Mouse (Mus musculus) ES-Bruce4 (cell line): Measurements from ENCODE around the gene Hes5. TPM values are rescaled to one million over a fixed set of nuclear protein-coding genes. Genes with fewer than 3 reads are reported as not detected.
A peak's percentile ranks its signal among the peaks of the same experiment; 100 is the strongest.

Experiments
- H3K27ac ChIP-seq: 2 replicates; pipeline ENCODE4 v1.5.1; 2012; ENCODE audit warnings: low read length, inconsistent platforms; ENCODE audit not compliant: insufficient read depth
- H3K27me3 ChIP-seq: 2 replicates; pipeline ENCODE4 v1.6.1; 2012; ENCODE audit warnings: mild to moderate bottlenecking, low read length, inconsistent platforms; ENCODE audit not compliant: control insufficient read depth, poor library complexity, insufficient read depth, severe bottlenecking
- H3K36me3 ChIP-seq: 2 replicates; pipeline ENCODE4 v1.6.1; 2012; ENCODE audit warnings: inconsistent platforms, mild to moderate bottlenecking, low read length, moderate library complexity; ENCODE audit not compliant: control insufficient read depth, poor library complexity, insufficient read depth, severe bottlenecking
- H3K4me1 ChIP-seq: one replicate; pipeline ENCODE4 v1.8.1; 2011; ENCODE audit warnings: low read length; ENCODE audit not compliant: control insufficient read depth, insufficient read depth
- H3K4me3 ChIP-seq: 2 replicates; pipeline ENCODE4 v1.5.1; 2011; ENCODE audit warnings: low read depth, mild to moderate bottlenecking, low read length
- H3K9ac ChIP-seq: 2 replicates; pipeline ENCODE4 v1.6.1; 2012; ENCODE audit warnings: low read depth, mild to moderate bottlenecking, inconsistent platforms; ENCODE audit not compliant: poor library complexity, severe bottlenecking
- H3K9me3 ChIP-seq: replicated peaks from 2 replicates; pipeline ENCODE4 v1.6.1; 2012; ENCODE audit warnings: mild to moderate bottlenecking, low read length, inconsistent platforms; ENCODE audit not compliant: control insufficient read depth, poor library complexity, insufficient read depth, severe bottlenecking
- CTCF ChIP-seq: IDR thresholded peaks from one replicate; pipeline ENCODE4 v1.8.1; 2011; ENCODE audit warnings: low read depth, low read length
- EP300 ChIP-seq: IDR thresholded peaks from 2 replicates; pipeline ENCODE4 v1.6.1; 2011; ENCODE audit warnings: low read depth, low read length; ENCODE audit not compliant: insufficient read depth
- POLR2A ChIP-seq: IDR thresholded peaks from one replicate; pipeline ENCODE4 v1.8.1; 2011; ENCODE audit warnings: low read length; ENCODE audit not compliant: insufficient read depth
- polyA plus RNA-seq: library from polyadenylated mRNA; stranded (reverse); fragments of >200 nt; gene quantifications from 2 replicates; pipeline ENCODE4 v1.2.4, GENCODE M21; 2011; ENCODE audit warnings: low read depth; ENCODE audit not compliant: missing spikeins, insufficient read depth, insufficient read length

The Hes5 gene
- polyA plus RNA-seq, 1 experiment = not detected

- no peaks in the 10 kb centered on the region for H3K36me3 ChIP-seq
- H3K9ac ChIP-seq = peak overlapping the region; percentile 12; the same call in 1 of the 2 replicates
- peaks cover 6% of the 10 kb centered on the region for H3K4me1 ChIP-seq
- H3K27me3 ChIP-seq = no peaks in the 10 kb centered on the region
- H3K27ac ChIP-seq = no peak overlapping the region
- H3K4me3 ChIP-seq = peak overlapping the region; percentile 29
- H3K9me3 ChIP-seq = no peaks in the 10 kb centered on the region
- no peak for TF ChIP-seq EP300
- TF ChIP-seq POLR2A = no peak
- TF ChIP-seq CTCF = no peak
These were observed 23.0 kb downstream of the Hes5 start for GRCm38 (mm10) chr4:154983767-154984166.

- H3K4me1 ChIP-seq = peaks cover 6% of the 10 kb centered on the region
- TF ChIP-seq CTCF (no peak), EP300 (no peak), POLR2A (no peak)
- H3K9me3 ChIP-seq = no peaks in the 10 kb centered on the region
- H3K27me3 ChIP-seq = no peaks in the 10 kb centered on the region
- no peak overlapping the region for H3K4me3 ChIP-seq
- H3K36me3 ChIP-seq = no peaks in the 10 kb centered on the region
- H3K27ac ChIP-seq = no peak overlapping the region
- H3K9ac ChIP-seq = no peak overlapping the region
These were observed 24.5 kb downstream of the Hes5 start for GRCm38 (mm10) chr4:154985151-154985777.

- no peaks in the 10 kb centered on the region for H3K9me3 ChIP-seq
- no peaks in the 10 kb centered on the region for H3K27me3 ChIP-seq
- peak overlapping the region; percentile 56 for H3K4me3 ChIP-seq
- H3K27ac ChIP-seq = no peak overlapping the region
- no peak overlapping the region for H3K9ac ChIP-seq
- H3K4me1 ChIP-seq = peaks cover 6% of the 10 kb centered on the region
- TF ChIP-seq EP300 (0 out of 2 replicates have a peak, but pooled peaks have one; percentile 28), CTCF (peak; percentile 74), POLR2A (no peak)
- no peaks in the 10 kb centered on the region for H3K36me3 ChIP-seq
These were observed 25.4 kb downstream of the Hes5 start for GRCm38 (mm10) chr4:154986096-154986495.

GRCm38 (mm10) chr4:154986750-154987149, 26.0 kb downstream of the Hes5 start:
- H3K27ac ChIP-seq = no peak overlapping the region

DNA sequence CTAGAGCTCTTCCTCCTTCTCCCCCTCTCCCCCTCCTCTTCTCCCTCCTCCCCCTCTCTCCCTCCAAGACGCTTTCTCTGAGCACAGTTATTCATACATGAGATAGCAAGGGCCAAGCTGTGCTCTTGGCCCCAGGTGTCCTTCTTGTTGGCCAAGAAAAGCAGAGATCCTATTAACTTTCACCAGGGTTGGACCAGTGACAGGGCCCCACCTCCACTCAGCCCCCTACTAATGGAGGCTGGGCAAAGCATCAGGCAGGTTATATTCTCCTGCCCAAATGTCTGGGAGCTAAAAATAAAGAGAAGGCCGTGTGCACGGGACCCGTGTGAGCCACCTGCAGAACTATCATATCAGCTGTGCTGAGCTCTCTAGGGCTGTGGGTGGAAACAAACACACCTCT, 34.2 kb downstream of the Hes5 start:
- H3K36me3 ChIP-seq = no peaks in the 10 kb centered on the region
- H3K9me3 ChIP-seq = no peaks in the 10 kb centered on the region
- TF ChIP-seq CTCF = no peak
- TF ChIP-seq EP300 = no peak
- TF ChIP-seq POLR2A = no peak
- no peak overlapping the region for H3K9ac ChIP-seq
- no peaks in the 10 kb centered on the region for H3K27me3 ChIP-seq
- H3K27ac ChIP-seq = no peak overlapping the region
- no peaks in the 10 kb centered on the region for H3K4me1 ChIP-seq
- no peak overlapping the region for H3K4me3 ChIP-seq

More at GRCm38 (mm10) chr4:154986750-154987149, 26.0 kb downstream of the Hes5 start:
- Histone ChIP-seq H3K27me3 (no peaks in the 10 kb centered on the region), H3K4me3 (no peak overlapping the region), H3K36me3 (no peaks in the 10 kb centered on the region), H3K9me3 (no peaks in the 10 kb centered on the region), H3K4me1 (peaks cover 6% of the 10 kb centered on the region), H3K9ac (no peak overlapping the region)
- no peak for TF ChIP-seq CTCF
- no peak for TF ChIP-seq EP300
- TF ChIP-seq POLR2A = no peak

DNA sequence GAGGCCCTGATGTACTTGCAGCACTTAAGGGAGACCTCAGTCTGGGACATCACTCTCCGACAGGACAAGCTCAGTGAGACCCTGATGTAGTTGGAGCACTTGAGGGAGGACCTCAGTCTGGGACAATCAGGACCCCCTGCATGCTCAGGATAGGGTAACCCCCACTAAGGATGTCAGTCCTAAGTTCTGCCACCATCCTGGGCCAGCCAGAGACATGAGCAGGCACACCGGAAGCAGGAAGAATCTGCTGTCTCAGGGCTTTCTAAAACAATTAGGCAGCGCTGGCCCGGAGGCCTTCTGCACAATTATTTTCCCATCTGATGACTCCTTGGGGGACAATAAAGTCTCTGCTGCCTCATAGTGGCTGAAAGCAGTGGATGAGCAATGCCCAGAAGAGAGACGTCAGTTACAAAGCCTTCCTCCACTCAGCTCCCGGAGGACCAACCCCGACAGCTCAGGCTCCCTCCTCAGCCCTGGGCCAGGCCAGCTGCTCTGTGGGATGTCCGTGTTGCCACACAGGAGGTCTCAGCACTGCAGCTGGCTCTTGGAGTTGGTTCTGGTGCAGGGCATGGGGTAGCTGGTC, 35.9 kb downstream of the Hes5 start:
- no peaks in the 10 kb centered on the region for H3K27me3 ChIP-seq
- no peaks in the 10 kb centered on the region for H3K36me3 ChIP-seq
- H3K4me1 ChIP-seq = peaks cover 2% of the 10 kb centered on the region
- no peaks in the 10 kb centered on the region for H3K9me3 ChIP-seq
- H3K27ac ChIP-seq = no peak overlapping the region
- TF ChIP-seq EP300 = no peak
- TF ChIP-seq POLR2A = no peak
- TF ChIP-seq CTCF = no peak
- H3K9ac ChIP-seq = no peak overlapping the region
- H3K4me3 ChIP-seq = no peak overlapping the region
